Mouse (Mus musculus) embryonic fibroblast, embryonic 13.5 days (primary cell): Measurements from ENCODE around the gene Asb10.

Experiments
- CTCF ChIP-seq: IDR thresholded peaks from 2 replicates; pipeline ENCODE4 v1.5.1; 2011; ENCODE audit warnings: mild to moderate bottlenecking, control low read depth, low read length, moderate library complexity, borderline replicate concordance; ENCODE audit not compliant: insufficient read depth
- POLR2A ChIP-seq: IDR thresholded peaks from 2 replicates; pipeline ENCODE4 v1.6.1; 2011; ENCODE audit warnings: low read depth, mild to moderate bottlenecking, control low read depth, low read length, moderate library complexity

DNA sequence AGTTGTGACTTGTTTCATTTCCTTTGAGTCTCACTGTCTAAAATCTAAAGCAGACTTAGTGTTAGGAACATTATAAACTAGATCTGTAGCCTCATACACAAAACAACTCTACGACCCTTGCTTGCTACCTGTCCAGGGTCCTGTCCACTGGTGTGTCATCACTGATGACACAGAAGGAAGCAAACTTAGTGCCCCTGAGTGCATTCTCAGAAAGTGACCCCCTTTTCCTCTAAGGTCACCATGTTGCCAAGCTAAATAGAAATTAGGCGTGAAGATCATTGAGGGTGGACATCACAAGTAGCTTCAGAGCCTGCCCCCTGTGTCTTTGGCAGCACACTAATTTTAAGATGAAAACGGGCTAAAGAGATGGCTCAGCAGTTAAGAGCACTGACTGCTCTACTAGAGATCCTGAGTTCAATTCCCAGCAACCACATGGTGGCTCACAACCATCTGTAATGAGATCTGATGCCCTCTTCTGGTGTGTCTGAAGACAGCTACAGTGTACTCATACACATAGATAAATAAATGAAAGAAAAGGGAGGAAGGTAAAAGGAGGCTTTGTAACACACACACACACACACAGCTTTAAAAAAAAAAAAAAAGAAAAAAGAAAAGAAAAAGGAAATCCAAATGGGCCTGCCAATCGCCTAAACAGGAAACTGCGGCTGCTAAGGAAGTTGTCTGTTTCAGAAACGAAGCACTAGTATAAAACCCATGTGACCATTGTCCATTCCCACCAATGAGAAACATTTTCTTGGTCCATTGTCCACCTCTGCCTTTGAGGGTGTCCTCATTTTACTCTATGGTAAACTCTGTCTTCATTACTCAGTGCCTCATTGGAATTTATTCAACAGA, 37.6 kb upstream of the Asb10 start:
- TF ChIP-seq CTCF (no peak), POLR2A (no peak)
